Mouse (Mus musculus): ENCODE measurements around the gene Pnmt. TPM values are rescaled to one million over a fixed set of nuclear protein-coding genes. Genes with fewer than 3 reads are reported as not detected.

Gene Pnmt
- polyA plus RNA-seq, 1 experiment from 2014 or later: 0.15 TPM

DNA sequence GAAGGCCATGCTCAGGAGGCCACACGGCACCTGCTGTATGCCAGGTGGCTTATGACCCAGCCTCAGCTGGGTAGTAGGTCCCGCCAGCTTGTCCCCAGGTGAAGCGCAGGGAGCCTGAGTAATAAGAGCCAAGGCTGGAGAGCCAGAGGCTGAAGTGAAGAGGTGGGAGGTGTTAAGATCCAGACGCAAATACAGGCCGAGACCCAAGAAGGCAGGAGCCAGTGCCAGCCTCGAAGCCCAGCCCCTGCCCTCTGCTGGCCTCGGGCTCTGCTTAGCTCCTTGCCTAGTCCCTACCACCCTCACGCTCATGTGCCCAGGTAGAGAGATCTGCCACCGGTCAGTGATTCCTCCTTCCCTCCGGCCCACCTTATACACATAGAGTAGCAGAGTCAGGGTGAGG is 2.0 kb downstream of the Pnmt start:
- Histone ChIP-seq H3K27ac (replicated peaks) (no peak overlapping the region), H3K4me2 (replicated peaks) (no peak overlapping the region), H3K4me1 (peaks cover 11% of the 10 kb centered on the region; the same call in 1 of the 2 replicates), H3K36me3 (no peaks in the 10 kb centered on the region), H3K9ac (replicated peaks) (no peak overlapping the region), H3K9me3 (no peaks in the 10 kb centered on the region), H3K27me3 (peaks cover 95% of the 10 kb centered on the region), H3K4me3 (no peak overlapping the region)
- WGBS: 76% methylated on average over 10 of the region's 10 CpGs
- ATAC-seq (ENCODE audit: low FRiP score, low read depth): no peak

DNA sequence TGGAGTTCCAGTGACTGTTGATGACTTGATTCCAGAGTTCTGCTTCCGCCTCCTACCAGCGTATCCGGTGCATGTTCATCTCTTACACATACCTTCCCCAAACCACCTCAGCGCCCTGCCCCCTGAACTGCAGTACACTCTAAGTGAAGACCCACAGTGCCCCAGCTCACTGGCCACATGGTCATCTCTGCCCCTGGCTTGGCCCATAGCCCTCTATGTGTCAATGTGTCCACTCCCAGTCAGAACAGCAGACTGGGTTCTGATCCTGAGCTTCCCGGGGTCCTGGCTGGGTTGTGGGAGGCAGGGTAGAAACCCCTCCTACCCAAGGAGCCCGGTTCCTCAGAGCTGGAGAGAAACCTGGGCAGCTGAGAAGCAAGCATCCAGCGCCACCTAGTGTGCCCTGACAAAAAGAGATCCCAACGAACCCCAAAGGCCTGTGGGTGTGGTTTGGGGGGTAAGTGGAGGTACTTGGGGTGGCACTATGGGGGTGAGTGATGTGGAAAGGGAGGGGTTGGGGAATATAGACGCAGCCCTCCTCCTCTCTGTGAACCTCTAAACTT is 3.1 kb downstream of the Pnmt start:
- Histone ChIP-seq H3K9me3 (no peaks in the 10 kb centered on the region), H3K4me1 (peaks cover 14% of the 10 kb centered on the region; the same call in 1 of the 2 replicates), H3K4me3 (no peak overlapping the region), H3K27ac (replicated peaks) (no peak overlapping the region), H3K9ac (replicated peaks) (peak overlapping the region; percentile 20; the same call in 1 of the 2 replicates), H3K36me3 (no peaks in the 10 kb centered on the region), H3K4me2 (replicated peaks) (no peak overlapping the region), H3K27me3 (peaks cover 84% of the 10 kb centered on the region)
- ATAC-seq (ENCODE audit: low FRiP score, low read depth): no peak
- WGBS: 21% methylated on average over 9 of the region's 9 CpGs

DNA sequence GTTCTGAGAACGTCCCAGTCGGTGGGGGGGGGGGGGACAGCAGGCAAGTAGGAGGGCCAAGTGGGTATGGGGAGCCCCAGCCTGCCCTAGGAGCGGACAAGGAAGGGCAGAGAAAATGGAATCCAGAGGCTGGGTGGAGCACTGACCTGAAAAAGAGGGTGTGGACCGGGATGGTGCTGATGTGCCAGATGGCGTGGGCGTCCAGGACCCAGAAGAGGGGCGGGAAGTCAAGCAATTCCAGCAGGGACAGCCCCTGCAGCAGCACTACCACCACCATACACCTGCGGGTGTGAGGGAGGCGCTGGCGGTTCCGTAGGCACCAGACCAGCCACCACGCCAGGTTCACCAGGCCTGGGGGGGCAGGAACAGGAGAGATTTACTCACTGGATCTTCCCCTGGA is 3.9 kb downstream of the Pnmt start:
- Histone ChIP-seq H3K9ac (replicated peaks) (no peak overlapping the region), H3K4me1 (peaks cover 14% of the 10 kb centered on the region; the same call in 1 of the 2 replicates), H3K4me3 (no peak overlapping the region), H3K36me3 (no peaks in the 10 kb centered on the region), H3K27ac (replicated peaks) (no peak overlapping the region), H3K9me3 (no peaks in the 10 kb centered on the region), H3K4me2 (replicated peaks) (no peak overlapping the region), H3K27me3 (peaks cover 76% of the 10 kb centered on the region)
- ATAC-seq (ENCODE audit: low FRiP score, low read depth): no peak
- WGBS: 80% methylated on average over 10 of the region's 12 CpGs

DNA sequence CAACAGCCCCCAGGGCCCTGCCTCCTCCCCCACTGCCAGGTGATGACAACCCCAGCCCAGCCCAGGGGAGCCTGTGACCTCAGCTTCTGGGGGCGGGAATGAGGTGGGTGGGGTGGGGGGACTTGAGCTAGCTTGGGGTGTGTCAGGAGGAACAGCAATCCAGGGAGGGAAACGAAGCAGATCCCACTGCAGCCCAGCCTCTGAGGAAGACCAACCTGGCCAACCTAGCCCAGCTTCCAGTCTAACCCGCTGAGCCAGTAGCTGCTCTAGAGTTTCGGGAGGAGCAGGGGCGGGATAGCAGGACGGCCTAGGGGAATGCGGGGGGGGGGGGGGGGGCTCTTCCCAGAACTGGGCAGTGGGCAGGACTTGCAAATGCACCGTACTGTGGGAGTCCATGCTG is 5.8 kb downstream of the Pnmt start:
- Histone ChIP-seq H3K4me1 (peaks cover 8% of the 10 kb centered on the region; the same call in 1 of the 2 replicates), H3K4me3 (no peak overlapping the region), H3K27ac (replicated peaks) (no peak overlapping the region), H3K4me2 (replicated peaks) (no peak overlapping the region), H3K36me3 (no peaks in the 10 kb centered on the region), H3K9me3 (no peaks in the 10 kb centered on the region), H3K27me3 (peaks cover 57% of the 10 kb centered on the region), H3K9ac (replicated peaks) (no peak overlapping the region)
- 34% methylated on average over 4 of the region's 8 CpGs for WGBS
- no peak for ATAC-seq (ENCODE audit: low FRiP score, low read depth)

DNA sequence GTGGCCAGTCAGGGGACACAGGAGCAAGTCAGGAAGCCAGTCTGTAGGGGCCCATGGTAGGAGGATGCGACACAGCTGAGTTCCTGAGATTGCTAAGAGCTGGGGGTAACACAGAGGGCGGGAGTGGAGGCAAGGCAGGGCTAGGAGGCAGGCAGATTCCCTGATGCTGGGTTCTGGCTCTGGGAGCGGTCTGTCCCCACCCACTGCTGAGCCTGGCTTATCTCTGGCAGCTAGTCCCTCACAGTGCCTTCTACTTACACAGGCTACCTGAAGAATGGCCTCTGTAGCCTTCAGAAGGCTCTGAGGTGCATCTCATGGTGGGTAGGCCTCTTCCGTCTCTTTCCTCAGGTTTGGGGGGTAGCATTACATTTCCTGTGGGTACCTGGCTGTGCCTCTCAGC is 6.4 kb downstream of the Pnmt start:
- Histone ChIP-seq H3K4me1 (peaks cover 8% of the 10 kb centered on the region; the same call in 1 of the 2 replicates), H3K9ac (replicated peaks) (no peak overlapping the region), H3K27ac (replicated peaks) (no peak overlapping the region), H3K36me3 (no peaks in the 10 kb centered on the region), H3K4me2 (replicated peaks) (no peak overlapping the region), H3K9me3 (no peaks in the 10 kb centered on the region), H3K27me3 (peaks cover 52% of the 10 kb centered on the region), H3K4me3 (no peak overlapping the region)
- no peak for ATAC-seq (ENCODE audit: low FRiP score, low read depth)
- 41% methylated on average over 4 of the region's 4 CpGs for WGBS

DNA sequence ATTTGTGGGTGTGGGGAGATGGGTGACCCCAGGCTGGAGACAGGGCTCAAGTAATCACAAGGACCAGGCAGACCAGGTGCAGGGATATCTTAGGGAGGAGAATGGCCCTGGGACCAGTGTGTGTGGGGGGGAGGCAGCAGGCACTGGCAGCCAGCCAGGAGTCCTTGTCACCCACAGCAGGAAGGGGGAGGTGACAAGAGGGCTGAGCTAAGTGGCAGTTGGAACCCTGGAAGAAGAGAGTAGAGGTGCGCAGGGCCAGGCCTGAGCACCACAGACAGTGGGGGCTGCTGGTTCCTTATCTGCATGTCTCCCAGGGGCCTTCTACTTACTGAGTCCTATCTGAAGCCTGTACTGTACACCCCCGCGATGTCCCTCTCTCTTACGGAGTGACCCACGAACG is 7.1 kb downstream of the Pnmt start:
- Histone ChIP-seq H3K4me1 (peaks cover 8% of the 10 kb centered on the region; the same call in 1 of the 2 replicates), H3K4me2 (replicated peaks) (no peak overlapping the region), H3K4me3 (no peak overlapping the region), H3K36me3 (no peaks in the 10 kb centered on the region), H3K27ac (replicated peaks) (no peak overlapping the region), H3K9ac (replicated peaks) (no peak overlapping the region), H3K9me3 (no peaks in the 10 kb centered on the region), H3K27me3 (peaks cover 47% of the 10 kb centered on the region)
- 82% methylated on average over 6 of the region's 6 CpGs for WGBS
- ATAC-seq (ENCODE audit: low FRiP score, low read depth): no peak

DNA sequence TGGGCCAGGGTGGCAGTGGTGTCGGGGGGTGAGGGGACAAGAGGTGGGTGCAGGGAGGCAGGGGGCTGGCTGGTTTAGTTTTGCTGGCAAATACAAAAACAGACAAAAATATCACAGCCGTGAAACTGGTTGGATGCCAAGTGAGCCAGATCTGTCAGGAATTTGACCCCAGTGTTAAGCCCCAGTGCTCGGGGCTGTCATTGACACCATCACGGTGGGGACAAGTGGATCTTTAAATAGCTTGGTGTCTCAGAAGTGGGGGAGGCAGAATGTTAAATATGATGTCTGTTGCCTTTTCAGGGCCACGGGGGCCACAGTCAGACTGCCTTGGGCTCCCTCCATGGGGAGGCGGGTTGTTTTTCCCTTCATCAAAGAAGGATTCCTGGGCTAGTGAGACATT is 8.1 kb downstream of the Pnmt start:
- no peak overlapping the region for H3K9ac ChIP-seq (replicated peaks)
- WGBS: 64% methylated on average over 6 of the region's 6 CpGs

DNA sequence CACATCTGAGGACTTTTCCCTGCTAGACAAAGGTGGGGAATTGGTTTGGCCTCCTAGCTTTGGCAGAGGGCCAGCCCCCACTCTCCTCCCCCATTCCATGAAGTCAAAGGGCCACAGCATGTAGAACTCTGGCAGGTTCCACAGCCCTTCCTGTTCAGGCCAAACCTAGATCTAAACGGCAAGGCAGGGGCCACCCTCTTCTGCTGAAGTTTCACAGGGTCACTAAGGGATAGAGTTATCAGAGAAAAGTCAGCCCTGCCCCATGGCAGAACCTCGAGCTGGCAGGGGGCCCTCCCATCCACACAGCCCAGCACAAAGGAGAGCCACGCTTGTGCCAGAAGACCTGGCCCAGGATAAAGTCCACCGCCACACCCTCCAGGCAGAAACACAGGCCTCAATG is 8.8 kb downstream of the Pnmt start:
- Histone ChIP-seq H3K4me3 (no peak overlapping the region), H3K27ac (replicated peaks) (no peak overlapping the region), H3K4me1 (peaks cover 10% of the 10 kb centered on the region), H3K4me2 (replicated peaks) (no peak overlapping the region), H3K27me3 (peaks cover 31% of the 10 kb centered on the region), H3K9me3 (no peaks in the 10 kb centered on the region), H3K9ac (replicated peaks) (no peak overlapping the region), H3K36me3 (no peaks in the 10 kb centered on the region)
- no peak for ATAC-seq (ENCODE audit: low FRiP score, low read depth)
- 67% methylated on average over 4 of the region's 4 CpGs for WGBS

More for the DNA sequence above, 8.1 kb downstream of the Pnmt start:
- no peaks in the 10 kb centered on the region for H3K9me3 ChIP-seq
- H3K36me3 ChIP-seq: no peaks in the 10 kb centered on the region
- H3K27me3 ChIP-seq: peaks cover 37% of the 10 kb centered on the region
- H3K4me1 ChIP-seq: peaks cover 5% of the 10 kb centered on the region; the same call in 1 of the 2 replicates
- no peak overlapping the region for H3K4me3 ChIP-seq
- H3K27ac ChIP-seq (replicated peaks): no peak overlapping the region
- no peak for ATAC-seq (ENCODE audit: low FRiP score, low read depth)
- no peak overlapping the region for H3K4me2 ChIP-seq (replicated peaks)

DNA sequence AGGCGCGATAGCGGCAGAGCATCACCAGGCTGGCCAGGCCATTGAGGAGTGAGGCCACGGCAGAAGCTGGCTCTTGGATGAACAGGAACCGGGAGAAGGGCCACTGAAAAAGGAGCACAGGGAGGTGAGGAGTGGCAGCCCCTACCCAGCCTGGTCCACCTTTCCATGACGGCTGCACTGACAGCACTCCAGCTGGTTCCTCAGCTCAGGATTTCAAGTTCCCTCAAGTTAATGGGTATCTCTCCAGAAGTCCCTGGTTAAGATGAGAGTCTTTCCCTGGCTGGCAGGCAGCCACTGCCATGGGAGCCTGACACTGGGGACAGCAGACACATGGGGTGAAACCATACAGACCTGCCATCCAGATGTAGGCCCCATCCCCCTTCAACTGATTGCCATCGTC is 11.7 kb downstream of the Pnmt start:
- WGBS: 89% methylated on average over 7 of the region's 7 CpGs
- Histone ChIP-seq H3K4me3 (no peak overlapping the region), H3K9me3 (no peaks in the 10 kb centered on the region), H3K4me2 (replicated peaks) (no peak overlapping the region), H3K4me1 (peaks cover 17% of the 10 kb centered on the region), H3K9ac (replicated peaks) (no peak overlapping the region), H3K27me3 (peaks cover 11% of the 10 kb centered on the region; the same call in 1 of the 2 replicates), H3K36me3 (no peaks in the 10 kb centered on the region), H3K27ac (replicated peaks) (no peak overlapping the region)
- ATAC-seq (ENCODE audit: low FRiP score, low read depth): no peak

DNA sequence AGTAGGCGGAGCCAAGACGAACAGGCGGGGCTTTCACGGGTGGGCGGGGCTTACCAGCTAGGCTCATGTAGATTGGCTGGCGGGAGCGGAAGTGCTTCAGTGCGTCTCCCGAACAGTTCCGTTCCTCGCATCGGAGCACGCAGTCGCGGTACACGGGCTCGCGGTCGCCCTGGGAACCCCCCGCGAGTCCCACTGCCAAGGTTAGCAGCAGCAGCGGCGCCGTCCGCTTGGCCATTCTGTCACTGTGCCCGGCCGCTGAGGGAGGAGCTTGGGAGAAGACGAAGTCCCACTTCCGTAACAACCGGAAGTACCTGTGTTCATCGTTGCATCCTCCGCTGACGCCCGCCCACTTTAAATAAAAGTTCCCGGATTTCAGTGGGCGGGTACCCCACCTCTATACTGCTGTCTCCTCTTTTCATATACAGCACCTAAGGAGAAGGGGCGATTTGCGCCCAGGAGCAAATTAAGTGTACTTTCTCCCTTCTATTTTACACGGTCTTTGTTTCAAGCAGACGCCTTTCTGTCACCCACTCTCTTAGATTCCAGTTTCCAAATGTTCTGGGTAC is 14.0 kb downstream of the Pnmt start, which contains the start of gene Pgap3:
Gene Pgap3, minus strand, starts transcription at position 330 of the 566 bp plus-strand sequence.
- peak within 1 kb of the TSS; percentile 98 for H3K27ac ChIP-seq (replicated peaks)
- H3K36me3 ChIP-seq: no peaks in the 10 kb centered on the region
- H3K4me2 ChIP-seq (replicated peaks): peak within 1 kb of the TSS; percentile 68
- peaks cover 12% of the 10 kb centered on the region for H3K4me1 ChIP-seq
- peak within 1 kb of the TSS; percentile 72 for H3K9ac ChIP-seq (replicated peaks)
- WGBS: under 1% methylated on average over 40 of the region's 40 CpGs
- peak within 1 kb of the TSS; percentile 74 for H3K4me3 ChIP-seq
- peak; percentile 91 for ATAC-seq (ENCODE audit: low FRiP score, low read depth)
- H3K9me3 ChIP-seq: no peaks in the 10 kb centered on the region
- H3K27me3 ChIP-seq: peaks cover 23% of the 10 kb centered on the region

DNA sequence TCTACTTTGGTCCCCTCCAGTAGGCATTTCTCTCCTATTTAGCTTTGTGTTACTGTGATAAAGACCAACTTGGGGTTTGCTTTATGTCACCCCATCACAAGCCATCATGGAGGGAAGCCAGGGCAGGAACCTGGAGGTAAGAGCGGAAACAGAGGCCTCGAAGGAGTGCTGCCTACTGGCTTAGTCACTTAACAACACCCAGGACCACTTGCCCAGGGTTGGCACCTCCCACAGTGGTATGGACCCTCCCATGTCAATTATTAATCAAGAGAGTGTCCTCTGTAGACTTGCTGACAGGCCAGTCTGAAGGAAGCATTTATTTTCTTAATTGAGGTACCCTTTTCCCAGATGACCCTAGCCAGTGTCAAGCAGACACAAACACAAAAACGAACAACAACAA is 14.6 kb downstream of the Pnmt start:
- Histone ChIP-seq H3K36me3 (no peaks in the 10 kb centered on the region), H3K27ac (replicated peaks) (peak overlapping the region; percentile 98), H3K27me3 (peaks cover 23% of the 10 kb centered on the region), H3K4me1 (peaks cover 12% of the 10 kb centered on the region), H3K4me3 (peak overlapping the region; percentile 74), H3K9me3 (no peaks in the 10 kb centered on the region), H3K9ac (replicated peaks) (peak overlapping the region; percentile 72), H3K4me2 (replicated peaks) (peak overlapping the region; percentile 68)
- 51% methylated on average over 3 of the region's 3 CpGs for WGBS
- ATAC-seq (ENCODE audit: low FRiP score, low read depth): no peak

DNA sequence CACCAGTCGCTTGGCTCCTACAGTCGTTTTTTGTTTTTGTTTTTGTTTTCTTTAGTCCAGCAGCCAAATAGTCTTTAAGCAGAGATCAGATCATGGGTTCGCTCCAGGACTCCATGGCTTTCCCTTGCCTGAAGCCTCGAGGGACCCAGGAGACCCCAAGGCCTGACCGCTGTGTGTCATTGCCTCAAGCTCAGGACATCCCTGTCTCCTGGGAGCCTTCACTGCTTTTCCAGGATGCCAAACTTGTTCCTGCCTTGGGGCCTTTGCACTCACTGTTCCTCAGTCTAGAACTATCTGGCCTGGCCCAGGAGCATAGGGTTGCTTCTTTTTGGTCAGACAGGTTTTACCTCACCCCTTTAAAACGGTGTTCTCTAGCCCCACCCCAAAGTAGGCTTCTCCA is 20.4 kb downstream of the Pnmt start:
- H3K4me3 ChIP-seq: no peak overlapping the region
- no peak overlapping the region for H3K9ac ChIP-seq (replicated peaks)
- peaks cover 35% of the 10 kb centered on the region for H3K27me3 ChIP-seq
- 72% methylated on average over 6 of the region's 6 CpGs for WGBS
- no peaks in the 10 kb centered on the region for H3K9me3 ChIP-seq
- H3K36me3 ChIP-seq: no peaks in the 10 kb centered on the region
- no peak for ATAC-seq (ENCODE audit: low FRiP score, low read depth)
- peaks cover 14% of the 10 kb centered on the region for H3K4me1 ChIP-seq
- no peak overlapping the region for H3K27ac ChIP-seq (replicated peaks)
- H3K4me2 ChIP-seq (replicated peaks): no peak overlapping the region
